Mouse (Mus musculus) liver, embryonic 14.5 days (tissue): Measurements from ENCODE around the gene Ewsr1.

ENCODE experiments used
- CTCF ChIP-seq: IDR thresholded peaks from 2 replicates; pipeline ENCODE4 v1.5.1; 2016; ENCODE audit warnings: antibody characterized with exemption, low read depth, control low read depth
- EP300 ChIP-seq: IDR thresholded peaks from 2 replicates; pipeline ENCODE4 v1.6.1; 2016; ENCODE audit warnings: antibody characterized with exemption, low read depth

DNA sequence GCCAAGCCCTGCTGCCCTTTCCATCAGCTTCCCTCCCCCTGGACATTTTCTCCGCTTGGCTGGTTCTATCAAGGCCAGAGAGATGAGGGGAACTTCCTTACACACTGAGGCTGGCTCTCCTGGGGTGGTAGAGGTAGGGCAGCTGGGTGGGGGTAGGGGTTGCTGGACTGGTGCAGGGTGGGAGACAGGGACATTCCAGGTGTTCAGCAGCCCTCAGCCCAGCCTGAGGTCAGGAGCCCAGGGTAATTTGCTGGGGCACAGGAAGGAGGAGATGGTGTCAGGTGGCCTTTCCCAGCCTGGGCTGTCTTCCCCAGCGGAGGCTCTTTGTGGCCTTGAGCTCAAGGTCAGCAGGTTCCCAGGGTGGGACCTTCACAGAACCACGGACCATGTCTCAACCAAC, 46.5 kb upstream of the Ewsr1 start:
- no peak for TF ChIP-seq CTCF
- TF ChIP-seq EP300 = no peak
